Mouse (Mus musculus) layer of hippocampus, adult 8-10 months (tissue): Measurements from ENCODE around the gene Ttll5. TPM values are rescaled to one million over a fixed set of nuclear protein-coding genes. Genes with fewer than 3 reads are reported as not detected.
A peak's percentile ranks its signal among the peaks of the same experiment; 100 is the strongest.

Source experiments
- DNase-seq, 2 experiments: peaks; one replicate each; pipeline ENCODE4 v3.0.0; 2022; ENCODE audit warnings: low spot score in 2 of 2
- total RNA-seq, 4 experiments: library from RNA; stranded (reverse); gene quantifications; 2 replicates each; pipeline ENCODE4 v1.2.4; 2022

Gene Ttll5
- total RNA-seq, 4 experiments from 2014 or later = 43.8 to 55.8 (median 51.1) TPM

- no peak for DNase-seq
These were observed 267.2 kb downstream of the Ttll5 start for GRCm38 (mm10) chr12:86091601-86092132.

GRCm38 (mm10) chr12:86094075-86094474 lies 269.6 kb downstream of the Ttll5 start:
- no peak for DNase-seq

- no peak for DNase-seq
These were observed 271.3 kb downstream of the Ttll5 start for GRCm38 (mm10) chr12:86095806-86096205.

- no peak for DNase-seq
These were observed 273.3 kb downstream of the Ttll5 start for GRCm38 (mm10) chr12:86097781-86098180.

- DNase-seq = no peak
These were observed 276.3 kb downstream of the Ttll5 start for GRCm38 (mm10) chr12:86100711-86101110.

- no peak for DNase-seq
These were observed 278.2 kb downstream of the Ttll5 start for GRCm38 (mm10) chr12:86102686-86103085.

GRCm38 (mm10) chr12:86103391-86103790 lies 278.9 kb downstream of the Ttll5 start:
- peak in 1 of 2 experiments; percentile 43 for DNase-seq

- no peak for DNase-seq
These were observed 279.4 kb downstream of the Ttll5 start for GRCm38 (mm10) chr12:86103852-86104251.

GRCm38 (mm10) chr12:86104297-86104696 lies 279.8 kb downstream of the Ttll5 start:
- no peak for DNase-seq

GRCm38 (mm10) chr12:86105546-86105945 lies 281.1 kb downstream of the Ttll5 start:
- no peak for DNase-seq

- DNase-seq = no peak
These were observed 281.6 kb downstream of the Ttll5 start for GRCm38 (mm10) chr12:86106086-86106485.

- DNase-seq = no peak
These were observed 283.2 kb downstream of the Ttll5 start for GRCm38 (mm10) chr12:86107645-86108044.

- DNase-seq = no peak
These were observed 285.1 kb downstream of the Ttll5 start for GRCm38 (mm10) chr12:86109531-86109930.

- no peak for DNase-seq
These were observed 286.2 kb downstream of the Ttll5 start for GRCm38 (mm10) chr12:86110637-86111036.

Other genes with a start within 250 kb of the Ttll5 start
- gene Jdp2, start 225.6 kb upstream of the Ttll5 start, total RNA-seq = 10 to 100 TPM; 41.8 to 54.1 (median 44.0) TPM
- 1 to 10 TPM in 1 of 4 experiments, under 1 TPM in 1, not detected in 2; 0.94 to 1.2 TPM for gene Batf, start 138.0 kb upstream of the Ttll5 start, total RNA-seq
- gene Flvcr2, start 78.1 kb upstream of the Ttll5 start, total RNA-seq = 1 to 10 TPM; 1.5 to 2.7 (median 2.2) TPM
- 10 to 100 TPM; 55.2 to 66.9 (median 62.7) TPM for gene Erg28, start 109 bp upstream of the Ttll5 start, total RNA-seq